Mouse (Mus musculus) hindbrain, embryonic 15.5 days (tissue): ENCODE results near the gene 1700012B07Rik. TPM values are rescaled to one million over a fixed set of nuclear protein-coding genes. Genes with fewer than 3 reads are reported as not detected.
A peak's percentile ranks its signal among the peaks of the same experiment; 100 is the strongest.

ENCODE experiments used
- ATAC-seq: fragments of 200-750 bp; cut with Nextera tagmentation; 2 replicates; pipeline ENCODE4 v1.8.0; 2017; ENCODE audit warnings: low read depth, moderate number of reproducible peaks, moderate TSS enrichment; ENCODE audit not compliant: low FRiP score
- H3K27ac ChIP-seq: fragments of 300-500 bp; sonication (generic); replicated peaks from 2 replicates; pipeline ENCODE4 v1.5.1; 2015; ENCODE audit warnings: mild to moderate bottlenecking, inconsistent platforms
- H3K27me3 ChIP-seq: fragments of 300-500 bp; sonication (generic); 2 replicates; pipeline ENCODE4 v1.6.1; 2015; ENCODE audit warnings: control low read depth, inconsistent platforms
- H3K36me3 ChIP-seq: fragments of 300-500 bp; sonication (generic); 2 replicates; pipeline ENCODE4 v1.6.1; 2015; ENCODE audit warnings: control low read depth, inconsistent platforms
- H3K4me1 ChIP-seq: fragments of 300-500 bp; sonication (generic); replicated peaks from 2 replicates; pipeline ENCODE4 v1.6.1; 2015; ENCODE audit warnings: control low read depth, inconsistent platforms
- H3K4me2 ChIP-seq: fragments of 300-500 bp; sonication (generic); 2 replicates; pipeline ENCODE4 v1.6.1; 2015; ENCODE audit warnings: moderate library complexity, mild to moderate bottlenecking, inconsistent platforms
- H3K4me3 ChIP-seq: fragments of 300-500 bp; sonication (generic); 2 replicates; pipeline ENCODE4 v1.5.1; 2015; ENCODE audit warnings: mild to moderate bottlenecking, inconsistent platforms
- H3K9ac ChIP-seq: fragments of 300-500 bp; sonication (generic); 2 replicates; pipeline ENCODE4 v1.6.1; 2015; ENCODE audit warnings: inconsistent platforms
- H3K9me3 ChIP-seq: fragments of 300-500 bp; sonication (generic); 2 replicates; pipeline ENCODE4 v1.6.1; 2016; ENCODE audit warnings: control low read depth, inconsistent platforms
- WGBS: fragments of 180-500 bp; shearing (Covaris S2); methylation state at CpG from one replicate; pipeline ENCODE4 v1.1.7; 2015; 5-methylcytosine and 5-hydroxymethylcytosine counted together
- polyA plus RNA-seq: library from polyadenylated mRNA; unstranded; fragments of >200 nt; fragmentation: Nextera tagmentation; extraction: Ambion mirVana; gene quantifications from 2 replicates; pipeline ENCODE4 v1.2.1, GENCODE M21; 2015

1700012B07Rik gene
- polyA plus RNA-seq, 1 experiment from 2014 or later, result not detected

GRCm38 (mm10) chr11:109785392-109785791, 42.5 kb downstream of the 1700012B07Rik start:
- Histone ChIP-seq H3K9me3 (no peaks in the 10 kb centered on the region), H3K4me2 (no peak overlapping the region), H3K9ac (no peak overlapping the region), H3K27ac (no peak overlapping the region), H3K4me1 (no peaks in the 10 kb centered on the region), H3K27me3 (no peaks in the 10 kb centered on the region), H3K36me3 (no peaks in the 10 kb centered on the region), H3K4me3 (no peak overlapping the region)
- 85% methylated on average over 5 of the region's 5 CpGs for WGBS
- no peak for ATAC-seq

- H3K4me2 ChIP-seq, result no peak overlapping the region
- H3K27ac ChIP-seq, result no peak overlapping the region
- H3K9me3 ChIP-seq, result no peaks in the 10 kb centered on the region
- no peak overlapping the region for H3K9ac ChIP-seq
- 100% methylated on average over 1 of the region's 1 CpGs for WGBS
- H3K4me3 ChIP-seq, result no peak overlapping the region
- no peaks in the 10 kb centered on the region for H3K36me3 ChIP-seq
- ATAC-seq, result no peak
- no peaks in the 10 kb centered on the region for H3K4me1 ChIP-seq
- H3K27me3 ChIP-seq, result no peaks in the 10 kb centered on the region
These were observed 56.5 kb downstream of the 1700012B07Rik start for GRCm38 (mm10) chr11:109771381-109771780.

GRCm38 (mm10) chr11:109770185-109770584, 57.7 kb downstream of the 1700012B07Rik start:
- Histone ChIP-seq H3K9me3 (no peaks in the 10 kb centered on the region), H3K4me3 (no peak overlapping the region), H3K4me2 (no peak overlapping the region), H3K27me3 (no peaks in the 10 kb centered on the region), H3K36me3 (no peaks in the 10 kb centered on the region), H3K27ac (no peak overlapping the region), H3K4me1 (no peaks in the 10 kb centered on the region), H3K9ac (no peak overlapping the region)
- WGBS, result 73% methylated on average over 14 of the region's 14 CpGs
- no peak for ATAC-seq

- Histone ChIP-seq H3K27me3 (no peaks in the 10 kb centered on the region), H3K4me1 (no peaks in the 10 kb centered on the region), H3K9me3 (no peaks in the 10 kb centered on the region), H3K4me2 (no peak overlapping the region), H3K36me3 (no peaks in the 10 kb centered on the region), H3K9ac (no peak overlapping the region), H3K27ac (no peak overlapping the region), H3K4me3 (no peak overlapping the region)
- WGBS, result 82% methylated on average over 5 of the region's 5 CpGs
- ATAC-seq, result no peak
These were observed 58.8 kb downstream of the 1700012B07Rik start for GRCm38 (mm10) chr11:109769091-109769490.

GRCm38 (mm10) chr11:109760063-109760462, 67.8 kb downstream of the 1700012B07Rik start:
- ATAC-seq, result no peak
- 91% methylated on average over 7 of the region's 7 CpGs for WGBS
- Histone ChIP-seq H3K9ac (no peak overlapping the region), H3K27ac (no peak overlapping the region), H3K4me3 (no peak overlapping the region), H3K9me3 (no peaks in the 10 kb centered on the region), H3K4me2 (no peak overlapping the region), H3K36me3 (no peaks in the 10 kb centered on the region), H3K27me3 (no peaks in the 10 kb centered on the region), H3K4me1 (no peaks in the 10 kb centered on the region)

- H3K4me3 ChIP-seq, result no peak overlapping the region
- H3K27ac ChIP-seq, result no peak overlapping the region
- H3K4me2 ChIP-seq, result no peak overlapping the region
- no peaks in the 10 kb centered on the region for H3K9me3 ChIP-seq
- no peaks in the 10 kb centered on the region for H3K36me3 ChIP-seq
- WGBS, result 96% methylated on average over 2 of the region's 2 CpGs
- H3K4me1 ChIP-seq, result no peaks in the 10 kb centered on the region
- H3K27me3 ChIP-seq, result no peaks in the 10 kb centered on the region
- ATAC-seq, result no peak
- no peak overlapping the region for H3K9ac ChIP-seq
These were observed 69.1 kb downstream of the 1700012B07Rik start for GRCm38 (mm10) chr11:109758616-109759215.

- Histone ChIP-seq H3K9me3 (no peaks in the 10 kb centered on the region), H3K36me3 (no peaks in the 10 kb centered on the region), H3K4me1 (peaks cover 5% of the 10 kb centered on the region; the same call in 1 of the 2 replicates), H3K9ac (no peak overlapping the region), H3K4me2 (no peak overlapping the region), H3K4me3 (no peak overlapping the region), H3K27me3 (no peaks in the 10 kb centered on the region), H3K27ac (0 out of 2 replicates have a peak overlapping the region, but pooled peaks have one; percentile 4)
- 71% methylated on average over 7 of the region's 7 CpGs for WGBS
- peak; percentile 87 for ATAC-seq
These were observed 73.7 kb downstream of the 1700012B07Rik start for GRCm38 (mm10) chr11:109754105-109754602.

- no peak overlapping the region for H3K9ac ChIP-seq
- no peaks in the 10 kb centered on the region for H3K27me3 ChIP-seq
- no peak overlapping the region for H3K4me3 ChIP-seq
- ATAC-seq, result no peak
- H3K27ac ChIP-seq, result no peak overlapping the region
- 41% methylated on average over 12 of the region's 12 CpGs for WGBS
- H3K36me3 ChIP-seq, result no peaks in the 10 kb centered on the region
- peaks cover 5% of the 10 kb centered on the region; the same call in 1 of the 2 replicates for H3K4me1 ChIP-seq
- H3K9me3 ChIP-seq, result no peaks in the 10 kb centered on the region
- H3K4me2 ChIP-seq, result no peak overlapping the region
These were observed 75.9 kb downstream of the 1700012B07Rik start for GRCm38 (mm10) chr11:109751636-109752603.

- Histone ChIP-seq H3K4me3 (no peak overlapping the region), H3K4me2 (no peak overlapping the region), H3K27ac (no peak overlapping the region), H3K4me1 (no peaks in the 10 kb centered on the region), H3K9ac (no peak overlapping the region), H3K9me3 (no peaks in the 10 kb centered on the region), H3K27me3 (no peaks in the 10 kb centered on the region), H3K36me3 (no peaks in the 10 kb centered on the region)
- WGBS, result 89% methylated on average over 4 of the region's 4 CpGs
- no peak for ATAC-seq
These were observed 82.6 kb downstream of the 1700012B07Rik start for GRCm38 (mm10) chr11:109745210-109745609.

- H3K4me3 ChIP-seq, result no peak overlapping the region
These were observed 89.9 kb downstream of the 1700012B07Rik start for GRCm38 (mm10) chr11:109737967-109738366.

More at GRCm38 (mm10) chr11:109737967-109738366, 89.9 kb downstream of the 1700012B07Rik start:
- no peak overlapping the region for H3K9ac ChIP-seq
- no peaks in the 10 kb centered on the region for H3K4me1 ChIP-seq
- no peaks in the 10 kb centered on the region for H3K36me3 ChIP-seq
- H3K4me2 ChIP-seq, result no peak overlapping the region
- no peaks in the 10 kb centered on the region for H3K27me3 ChIP-seq
- no peak for ATAC-seq
- 84% methylated on average over 3 of the region's 3 CpGs for WGBS
- H3K27ac ChIP-seq, result no peak overlapping the region
- H3K9me3 ChIP-seq, result no peaks in the 10 kb centered on the region
